Mouse (Mus musculus): Measurements from ENCODE around the gene Gdf3.

Gdf3 gene

GRCm38 (mm10) chr6:122616022-122616421, 6.1 kb upstream of the Gdf3 start:
- ChIA-PET CTCF (interaction anchor here in 1 of 4 experiments (0.6 kb wide), 1 partner anchor 16 kb away, joined by 3 read pairs; no protein-coding TSS in a partner anchor), POLR2A (interaction anchor here in 1 of 4 experiments (1.4 kb wide), 1 partner anchor 9 kb away, joined by 6 read pairs; no protein-coding TSS in a partner anchor)

- CTCF ChIA-PET, result interaction anchor here (0.6 to 2.2 kb wide), 43 partner anchors 9 to 1043 kb away, joined by 3 to 17 read pairs (median 4); partner anchors contain the start of genes Dppa3 (in 2 of the 4), Aicda (in 1 of the 4), Apobec1 (in 1 of the 4) and Rimklb (in 1 of the 4)
These were observed 4.2 kb upstream of the Gdf3 start for GRCm38 (mm10) chr6:122614047-122614446.

GRCm38 (mm10) chr6:122612426-122612825, 2.5 kb upstream of the Gdf3 start:
- POLR2A ChIA-PET, result interaction anchor here in 2 of 4 experiments (0.6 to 10.4 kb wide), 7 partner anchors 10 to 90 kb away, joined by 3 to 257 read pairs (median 12); partner anchors contain the start of genes Dppa3 (in 2 of the 2) and Apobec1 (in 1 of the 2)

More at GRCm38 (mm10) chr6:122614047-122614446, 4.2 kb upstream of the Gdf3 start:
- POLR2A ChIA-PET, result interaction anchor here in 3 of 4 experiments (0.6 to 10.4 kb wide), 16 partner anchors 8 to 115 kb away, joined by 3 to 243 read pairs (median 4); partner anchors contain the start of genes Apobec1 (in 1 of the 3) and Dppa3 (in 1 of the 3)

GRCm38 (mm10) chr6:122609377-122609728, 534 bp downstream of the Gdf3 start:
- ChIA-PET CTCF (interaction anchor here in 3 of 4 experiments (0.6 to 2.3 kb wide), 11 partner anchors 14 to 274 kb away, joined by 3 to 15 read pairs (median 5); partner anchors contain the start of gene Dppa3 (in 1 of the 3)), POLR2A (interaction anchor here (0.5 to 10.4 kb wide), 111 partner anchors 7 to 1414 kb away, joined by 3 to 257 read pairs (median 8); partner anchors contain the start of genes Dppa3 (in 3 of the 4), Nanog (in 3 of the 4), Phc1 (in 3 of the 4) and Apobec1 (in 1 of the 4))

More at GRCm38 (mm10) chr6:122612426-122612825, 2.5 kb upstream of the Gdf3 start:
- CTCF ChIA-PET, result interaction anchor here in 1 of 4 experiments (0.7 kb wide), 1 partner anchor 309 kb away, joined by 5 read pairs; no protein-coding TSS in a partner anchor

- ChIA-PET CTCF (interaction anchor here (0.5 to 3.6 kb wide), 19 partner anchors 15 to 1107 kb away, joined by 3 to 24 read pairs (median 4); partner anchors contain the start of gene Dppa3 (in 1 of the 4)), POLR2A (interaction anchor here (0.6 to 10.4 kb wide), 167 partner anchors 7 to 1884 kb away, joined by 3 to 257 read pairs (median 5); partner anchors contain the start of genes Dppa3 (in 3 of the 4), Nanog (in 3 of the 4), Phc1 (in 3 of the 4) and Necap1 (in 2 of the 4))
These were observed 1.2 kb downstream of the Gdf3 start for GRCm38 (mm10) chr6:122608434-122609376.

- ChIA-PET POLR2A (interaction anchor here (0.5 to 10.4 kb wide), 144 partner anchors 8 to 1885 kb away, joined by 3 to 257 read pairs (median 6); partner anchors contain the start of genes Dppa3 (in 3 of the 4), Nanog (in 3 of the 4), Phc1 (in 3 of the 4) and Aicda (in 1 of the 4)), CTCF (interaction anchor here in 3 of 4 experiments (0.6 to 3.6 kb wide), 9 partner anchors 12 to 1815 kb away, joined by 3 to 24 read pairs (median 6); no protein-coding TSS in a partner anchor)
These were observed 2.2 kb downstream of the Gdf3 start for GRCm38 (mm10) chr6:122607700-122608099.

GRCm38 (mm10) chr6:122606661-122607060, 3.2 kb downstream of the Gdf3 start:
- ChIA-PET POLR2A (interaction anchor here (0.6 to 10.4 kb wide), 48 partner anchors 8 to 298 kb away, joined by 3 to 257 read pairs (median 14); partner anchors contain the start of genes Phc1 (in 3 of the 4), Dppa3 (in 2 of the 4), Nanog (in 2 of the 4) and M6pr (in 1 of the 4)), CTCF (interaction anchor here in 3 of 4 experiments (0.5 to 3.6 kb wide), 5 partner anchors 12 to 62 kb away, joined by 3 to 24 read pairs (median 7); no protein-coding TSS in a partner anchor)

- ChIA-PET CTCF (interaction anchor here in 3 of 4 experiments (0.6 to 3.6 kb wide), 15 partner anchors 8 to 273 kb away, joined by 3 to 24 read pairs (median 4); no protein-coding TSS in a partner anchor), POLR2A (interaction anchor here in 3 of 4 experiments (0.6 to 10.4 kb wide), 24 partner anchors 9 to 297 kb away, joined by 3 to 257 read pairs (median 6); partner anchors contain the start of genes Dppa3 (in 2 of the 3), M6pr (in 1 of the 3) and Phc1 (in 1 of the 3))
These were observed 4.4 kb downstream of the Gdf3 start for GRCm38 (mm10) chr6:122605483-122605882.

GRCm38 (mm10) chr6:122604260-122604659, 5.6 kb downstream of the Gdf3 start:
- ChIA-PET POLR2A (interaction anchor here in 3 of 4 experiments (0.7 to 8.6 kb wide), 12 partner anchors 11 to 263 kb away, joined by 3 to 257 read pairs (median 4); partner anchors contain the start of gene Dppa3 (in 1 of the 3)), CTCF (interaction anchor here in 2 of 4 experiments (1.1 to 2.4 kb wide), 4 partner anchors 10 to 65 kb away, joined by 3 to 10 read pairs (median 6); no protein-coding TSS in a partner anchor)

- POLR2A ChIA-PET, result interaction anchor here in 2 of 4 experiments (0.8 to 1.9 kb wide), 5 partner anchors 8 to 23 kb away, joined by 3 to 9 read pairs (median 5); partner anchors contain the start of genes Dppa3 (in 1 of the 2) and Gdf3 (in 1 of the 2)
- CTCF ChIA-PET, result no interaction called here
These were observed 6.9 kb downstream of the Gdf3 start for GRCm38 (mm10) chr6:122602992-122603322.

- CTCF ChIA-PET, result interaction anchor here in 3 of 4 experiments (0.6 to 1.6 kb wide), 6 partner anchors 9 to 106 kb away, joined by 3 to 7 read pairs (median 4); no protein-coding TSS in a partner anchor
- POLR2A ChIA-PET, result interaction anchor here in 3 of 4 experiments (0.6 to 1.9 kb wide), 20 partner anchors 8 to 228 kb away, joined by 3 to 11 read pairs (median 4); partner anchors contain the start of genes Gdf3 (in 2 of the 3) and Dppa3 (in 1 of the 3)
These were observed 7.5 kb downstream of the Gdf3 start, which contains the start of gene Apobec1 for GRCm38 (mm10) chr6:122602242-122602991. Gene Apobec1 (minus strand): TSS chr6:122602444.

- POLR2A ChIA-PET, result interaction anchor here in 3 of 4 experiments (0.6 to 1.9 kb wide), 23 partner anchors 8 to 229 kb away, joined by 3 to 11 read pairs (median 4); partner anchors contain the start of genes Gdf3 (in 2 of the 3) and Dppa3 (in 1 of the 3)
- CTCF ChIA-PET, result interaction anchor here in 2 of 4 experiments (0.6 to 1.6 kb wide), 4 partner anchors 9 to 106 kb away, joined by 3 to 7 read pairs (median 4); no protein-coding TSS in a partner anchor
These were observed 8.3 kb downstream of the Gdf3 start for GRCm38 (mm10) chr6:122601615-122602014.

GRCm38 (mm10) chr6:122601031-122601430, 8.9 kb downstream of the Gdf3 start:
- ChIA-PET CTCF (interaction anchor here in 2 of 4 experiments (0.6 to 1.6 kb wide), 4 partner anchors 8 to 1710 kb away, joined by 3 to 7 read pairs (median 4); no protein-coding TSS in a partner anchor), POLR2A (interaction anchor here in 3 of 4 experiments (0.6 to 2.1 kb wide), 17 partner anchors 7 to 160 kb away, joined by 3 to 16 read pairs (median 4); partner anchors contain the start of gene Gdf3 (in 3 of the 3))

GRCm38 (mm10) chr6:122600066-122600646, 9.7 kb downstream of the Gdf3 start:
- ChIA-PET POLR2A (interaction anchor here in 3 of 4 experiments (0.6 to 2.1 kb wide), 13 partner anchors 8 to 159 kb away, joined by 3 to 16 read pairs (median 4); partner anchors contain the start of gene Gdf3 (in 2 of the 3)), CTCF (interaction anchor here in 2 of 4 experiments (0.6 kb wide), 2 partner anchors 75 to 1709 kb away, joined by 3 read pairs; no protein-coding TSS in a partner anchor)

GRCm38 (mm10) chr6:122599054-122599737, 10.7 kb downstream of the Gdf3 start:
- ChIA-PET POLR2A (interaction anchor here in 3 of 4 experiments (0.6 to 17.9 kb wide), 5 partner anchors 9 to 24 kb away, joined by 4 to 197 read pairs (median 12); partner anchors contain the start of gene Gdf3 (in 2 of the 3)), CTCF (interaction anchor here in 1 of 4 experiments (1.7 kb wide), 1 partner anchor 15 kb away, joined by 6 read pairs; no protein-coding TSS in a partner anchor)
